Mouse (Mus musculus) gastrocnemius, adult 18-20 months (tissue): ENCODE data around the gene Thap4. TPM values are rescaled to one million over a fixed set of nuclear protein-coding genes. Genes with fewer than 3 reads are reported as not detected.
"Not testable (repeated sequence)": the region's sequence is repeated elsewhere in the genome, so short reads cannot be mapped to it uniquely, and the experiment has no call there.

Source experiments
- DNase-seq: peaks from one replicate; pipeline ENCODE4 v3.0.0; 2021; ENCODE audit warnings: low spot score
- long read RNA-seq, 2 experiments: library from polyadenylated mRNA; stranded (forward); transcript quantifications; one replicate each; pipeline ENCODE4 v2.0.0; 2021
- total RNA-seq, 2 experiments: library from RNA; stranded (reverse); gene quantifications; 2 replicates each; pipeline ENCODE4 v1.2.3; 2021

Thap4 gene
- 10 to 100 TPM; 77.0 to 87.1 TPM for total RNA-seq
- long read RNA-seq, experiment 1, full-length matches to known transcripts, result 33 of 38 reads
- long read RNA-seq, experiment 1, partial matches to known transcripts, result 5 of 38 reads
- long read RNA-seq, experiment 1, other reads (novel, unspliced or antisense), result 0 of 38 reads
- long read RNA-seq, experiment 2, full-length matches to known transcripts, result 35 of 41 reads
- long read RNA-seq, experiment 2, partial matches to known transcripts, result 6 of 41 reads
- long read RNA-seq, experiment 2, other reads (novel, unspliced or antisense), result 0 of 41 reads

- peak; percentile 92 for DNase-seq
Observed at GRCm38 (mm10) chr1:93754573-93755290, at the start of gene Thap4. Thap4 (minus strand) TSS chr1:93754864.

DNA sequence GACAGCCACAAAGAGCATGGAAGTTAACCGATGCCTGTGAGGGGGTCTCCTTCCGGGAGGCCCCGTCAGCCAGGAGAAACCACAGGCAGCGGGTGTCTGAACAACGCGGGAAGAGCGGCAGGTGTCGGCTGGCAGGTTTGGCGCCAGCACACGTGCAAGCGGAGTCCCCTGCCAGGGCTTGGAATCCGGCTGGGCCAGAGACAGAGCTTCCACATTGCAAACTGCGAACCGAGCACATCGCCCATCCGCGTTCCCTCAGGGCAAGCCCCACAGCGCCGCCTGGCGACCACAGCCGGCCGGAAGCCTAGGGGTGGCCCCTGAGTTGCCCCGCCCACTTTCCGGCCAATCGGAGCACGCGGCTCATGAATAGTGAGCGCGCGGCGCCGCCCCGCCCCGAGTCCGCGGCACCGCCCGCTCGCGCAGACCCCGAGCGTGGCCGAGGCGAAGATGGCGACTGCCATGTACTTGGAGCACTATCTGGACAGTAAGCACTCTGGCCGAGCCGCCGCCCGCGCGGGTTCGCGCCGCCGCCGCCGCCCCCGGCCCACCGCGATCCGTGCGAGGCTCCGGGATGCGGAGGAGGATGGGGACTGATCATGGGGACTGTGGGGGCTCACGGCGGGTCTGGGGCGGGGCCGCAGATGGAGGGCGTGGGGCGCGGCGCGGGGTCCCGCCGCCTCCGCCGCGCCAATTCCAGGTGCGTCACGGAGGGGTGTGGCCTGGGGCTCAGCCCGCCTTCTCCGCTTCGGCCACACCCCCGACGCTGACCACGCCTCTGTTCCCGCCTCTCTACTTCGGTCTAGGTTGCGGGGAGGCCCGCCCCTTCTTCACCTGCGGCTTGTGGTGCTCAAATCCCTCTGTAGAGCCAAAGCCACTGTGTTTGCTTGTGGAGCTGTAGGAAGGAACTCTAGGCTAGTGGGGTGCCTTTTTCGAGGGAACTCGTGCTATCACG, 49.2 kb upstream of the Thap4 start, which contains the start of gene Ing5:
Gene Ing5, plus strand, starts transcription at position 410 of the 952 bp plus-strand sequence.
- peak; percentile 100 for DNase-seq

GRCm38 (mm10) chr1:93802771-93803170, 48.1 kb upstream of the Thap4 start:
- DNase-seq, result no peak

DNA sequence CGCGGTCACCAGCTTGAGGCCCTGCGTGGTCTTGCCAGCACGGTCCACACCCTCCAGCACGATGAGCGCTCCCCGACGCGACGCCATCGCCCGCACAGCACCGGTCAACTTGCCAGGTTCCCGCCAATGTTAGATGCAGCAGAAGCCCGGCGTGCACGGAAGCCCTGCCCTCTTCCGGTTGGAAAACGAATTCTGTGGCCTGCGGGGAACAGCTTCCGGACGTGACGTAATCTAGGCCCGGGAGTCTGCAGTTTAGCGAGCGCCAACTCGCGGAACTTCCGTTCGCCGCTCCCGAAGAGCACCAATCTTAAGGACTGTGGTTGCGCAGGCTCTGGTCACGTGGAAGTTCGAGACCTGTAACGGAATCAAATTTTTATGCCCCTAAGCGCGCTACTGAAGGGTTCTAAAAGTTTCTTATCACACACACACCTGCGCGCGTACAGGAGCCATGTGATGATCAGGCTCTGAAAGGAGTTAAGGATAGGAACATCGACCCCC, 47.1 kb upstream of the Thap4 start, which contains the start of gene Dtymk:
Gene Dtymk, minus strand, starts transcription at position 194 of the 498 bp plus-strand sequence.
- peak; percentile 92 for DNase-seq

GRCm38 (mm10) chr1:93800670-93801503, 46.2 kb upstream of the Thap4 start:
- no peak for DNase-seq

- no peak for DNase-seq
Observed at GRCm38 (mm10) chr1:93795886-93796285, 41.2 kb upstream of the Thap4 start.

- no peak for DNase-seq
Observed at GRCm38 (mm10) chr1:93794526-93794925, 39.9 kb upstream of the Thap4 start.

- DNase-seq, result peak; percentile 25
Observed at GRCm38 (mm10) chr1:93786912-93787311, 32.2 kb upstream of the Thap4 start.

DNA sequence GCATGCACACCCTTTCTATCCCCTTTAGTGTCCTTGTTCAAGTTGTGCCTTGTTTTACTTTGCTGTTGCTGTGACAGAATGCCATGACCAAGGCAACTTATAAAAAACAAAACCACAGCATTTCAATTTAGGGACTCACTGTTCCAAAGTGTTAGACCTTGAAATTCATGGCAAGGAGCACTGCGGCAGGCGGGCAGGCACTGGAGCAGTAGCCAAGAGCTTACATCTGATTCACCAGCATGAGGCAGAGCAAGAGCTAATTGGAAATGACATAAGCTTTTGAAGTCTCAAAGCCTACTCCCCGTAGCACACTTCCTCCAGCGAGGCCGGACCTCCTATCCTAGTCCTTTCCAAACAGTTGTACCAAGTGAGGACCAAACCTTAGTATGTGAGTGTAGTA, 22.0 kb upstream of the Thap4 start:
- DNase-seq, result no peak

GRCm38 (mm10) chr1:93769901-93770300, 15.2 kb upstream of the Thap4 start:
- no peak for DNase-seq

GRCm38 (mm10) chr1:93767600-93767999, 12.9 kb upstream of the Thap4 start:
- no peak for DNase-seq

- DNase-seq, result no peak
Observed at GRCm38 (mm10) chr1:93764871-93765591, 10.4 kb upstream of the Thap4 start.

DNA sequence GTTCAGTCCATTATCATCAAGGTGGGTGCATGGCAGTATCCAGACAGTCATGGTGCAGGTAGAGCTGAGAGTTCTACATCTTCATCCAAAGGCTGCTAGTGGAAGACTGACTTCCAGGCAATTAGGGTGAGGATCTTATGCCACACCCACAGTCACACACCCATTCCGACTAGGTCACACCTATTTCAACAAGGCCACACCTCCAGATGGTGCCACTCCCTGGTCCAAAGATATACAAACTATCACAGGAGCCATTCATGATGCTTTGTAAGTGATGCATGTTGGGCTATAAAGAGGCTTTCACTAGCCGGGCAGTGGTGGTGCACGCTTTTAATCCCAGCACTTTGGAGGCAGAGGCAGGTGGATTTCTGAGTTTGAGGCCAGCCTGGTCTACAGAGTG, 8.9 kb upstream of the Thap4 start:
- DNase-seq, result not testable (repeated sequence)

GRCm38 (mm10) chr1:93760076-93760475, 5.4 kb upstream of the Thap4 start:
- no peak for DNase-seq

GRCm38 (mm10) chr1:93756154-93756553, 1.5 kb upstream of the Thap4 start:
- no peak for DNase-seq

DNA sequence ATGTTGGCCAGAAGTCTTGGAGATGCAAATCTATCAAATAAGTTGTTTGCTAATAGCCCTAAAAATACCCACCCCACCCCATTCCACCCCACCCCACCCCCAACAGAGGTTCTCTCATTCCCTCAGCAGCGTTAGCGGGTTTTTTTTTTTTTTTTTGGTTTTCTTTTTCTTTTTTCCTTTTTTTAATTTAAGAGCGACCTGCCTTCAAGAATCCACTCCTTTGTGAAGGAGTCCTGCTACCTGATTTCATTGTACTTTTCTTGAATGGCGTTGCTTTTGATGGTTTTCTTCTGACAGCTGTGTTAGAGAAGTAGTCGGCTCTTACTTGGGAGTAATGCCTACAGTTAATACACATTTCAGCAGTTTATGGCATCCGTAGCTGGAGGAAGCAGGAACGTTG, 954 bp upstream of the Thap4 start:
- no peak for DNase-seq

DNA sequence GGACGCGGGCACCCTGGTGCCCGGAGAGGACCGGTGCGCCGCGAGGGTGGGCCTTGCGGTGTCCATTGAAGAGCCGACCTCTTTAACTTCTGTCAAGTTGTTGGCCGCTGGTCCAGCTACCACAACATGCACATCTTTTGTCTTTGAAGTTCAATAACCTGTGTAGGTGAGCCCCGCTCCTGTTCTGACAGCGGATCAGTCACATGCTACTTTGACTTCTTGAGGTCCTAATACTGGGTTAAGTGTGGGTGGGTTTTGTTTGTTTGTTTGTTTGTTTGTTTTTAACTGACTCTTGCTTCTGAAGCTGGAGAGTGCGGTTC, 587 bp upstream of the Thap4 start:
- no peak for DNase-seq

GRCm38 (mm10) chr1:93753911-93754572, 622 bp downstream of the Thap4 start:
- peak; percentile 14 for DNase-seq

- no peak for DNase-seq
Observed at GRCm38 (mm10) chr1:93751290-93751689, 3.4 kb downstream of the Thap4 start, which contains the start of gene Atg4b. Atg4b (plus strand) TSS chr1:93751500.
